Mouse (Mus musculus) thymus, adult 2 months (tissue): ENCODE results near the gene Gm20388. TPM values are rescaled to one million over a fixed set of nuclear protein-coding genes. Genes with fewer than 3 reads are reported as not detected.

Source experiments
- DNase-seq: peaks from one replicate; pipeline ENCODE4 v3.0.0; 2021
- H3K27ac ChIP-seq: fragments of 200-500 bp; 2 replicates; pipeline ENCODE4 v1.5.1; 2012; ENCODE audit warnings: low read length, control low read depth; ENCODE audit not compliant: control insufficient read depth, insufficient read depth
- H3K27me3 ChIP-seq: fragments of 200-500 bp; 2 replicates; pipeline ENCODE4 v1.6.1; 2012; ENCODE audit warnings: mild to moderate bottlenecking, low read length, moderate library complexity, mixed read lengths; ENCODE audit not compliant: control insufficient read depth, insufficient read depth
- H3K36me3 ChIP-seq: fragments of 200-500 bp; 2 replicates; pipeline ENCODE4 v1.6.1; 2012; ENCODE audit warnings: mild to moderate bottlenecking, low read length, moderate library complexity; ENCODE audit not compliant: control insufficient read depth, insufficient read depth
- H3K4me1 ChIP-seq: fragments of 200-500 bp; replicated peaks from 2 replicates; pipeline ENCODE4 v1.6.1; 2012; ENCODE audit warnings: low read length; ENCODE audit not compliant: control insufficient read depth, insufficient read depth
- H3K4me3 ChIP-seq: fragments of 200-500 bp; 2 replicates; pipeline ENCODE4 v1.5.1; 2012; ENCODE audit warnings: mild to moderate bottlenecking, low read length, control low read depth, moderate library complexity; ENCODE audit not compliant: control insufficient read depth, insufficient read depth
- CTCF ChIP-seq: fragments of 200-500 bp; IDR thresholded peaks from 2 replicates; pipeline ENCODE4 v1.5.1; 2012; ENCODE audit warnings: mild to moderate bottlenecking, control low read depth, low read length, moderate library complexity, borderline replicate concordance; ENCODE audit not compliant: control insufficient read depth, poor library complexity, insufficient read depth; ENCODE audit errors: extremely low read depth
- POLR2A ChIP-seq: fragments of 200-500 bp; IDR thresholded peaks from 2 replicates; pipeline ENCODE4 v1.6.1; 2012; ENCODE audit warnings: mild to moderate bottlenecking, low read length, control low read depth, moderate library complexity; ENCODE audit not compliant: control insufficient read depth, poor library complexity, insufficient read depth; ENCODE audit errors: extremely low read depth
- WGBS: fragments of 180-500 bp; shearing (Covaris S2); methylation state at CpG from one replicate; pipeline ENCODE4 v1.1.7; 2018; 5-methylcytosine and 5-hydroxymethylcytosine counted together
- polyA plus RNA-seq: library from polyadenylated mRNA; depleted of rRNA; stranded (reverse); fragments of >200 nt; gene quantifications from 2 replicates; pipeline ENCODE4 v1.2.3, GENCODE M21; 2012

Gm20388 gene
- polyA plus RNA-seq, 1 experiment = 103 TPM

DNA sequence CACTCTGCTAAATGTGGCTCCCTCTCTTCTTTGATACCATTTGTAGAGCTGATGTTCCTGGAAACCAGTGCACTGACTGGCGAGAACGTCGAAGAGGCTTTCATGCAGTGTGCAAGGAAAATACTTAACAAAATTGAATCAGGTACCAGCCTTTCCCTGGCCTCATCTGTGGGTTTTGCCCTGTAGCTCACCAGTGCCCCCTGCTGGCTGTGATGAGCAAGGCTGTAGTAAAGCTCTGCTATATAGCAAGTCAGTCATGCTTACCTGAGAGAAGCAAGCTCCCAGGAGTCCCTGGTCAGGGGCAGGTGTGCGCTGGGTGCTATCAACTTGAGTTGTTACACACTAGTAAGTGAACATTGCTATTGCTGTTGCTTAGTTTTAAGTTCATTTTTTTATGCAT is 3922.1 kb downstream of the Gm20388 start:
- Histone ChIP-seq H3K27ac (no peak overlapping the region), H3K27me3 (no peaks in the 10 kb centered on the region), H3K4me1 (no peaks in the 10 kb centered on the region), H3K4me3 (no peak overlapping the region), H3K36me3 (0 out of 2 replicates have a peak, but pooled peaks cover 5% of the 10 kb centered on the region)
- peak; percentile 75; the same call in 1 of the 2 replicates for TF ChIP-seq CTCF
- no peak for TF ChIP-seq POLR2A
- 95% methylated on average over 4 of the region's 4 CpGs for WGBS
- DNase-seq = peak; percentile 52

DNA sequence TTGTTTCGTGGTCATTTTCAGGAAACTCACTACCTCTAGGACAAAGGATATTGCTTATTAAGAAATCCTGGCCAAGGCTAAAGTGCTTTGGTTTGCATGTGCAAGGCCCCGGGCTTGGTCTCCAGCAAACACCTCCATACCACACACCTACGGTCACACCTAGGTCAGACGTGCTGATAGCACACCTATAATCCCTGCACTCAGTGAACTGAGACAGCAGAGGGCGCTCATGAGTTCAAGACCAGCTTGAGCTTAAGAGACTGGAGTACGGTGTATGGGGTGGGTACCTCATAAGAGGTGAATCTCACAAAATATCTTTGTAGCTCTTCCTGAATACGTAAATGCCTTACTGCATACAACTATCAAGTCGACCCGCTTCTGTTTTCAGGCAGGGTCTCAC is 3924.8 kb downstream of the Gm20388 start:
- DNase-seq = peak; percentile 68
- WGBS = 68% methylated on average over 9 of the region's 9 CpGs

DNA sequence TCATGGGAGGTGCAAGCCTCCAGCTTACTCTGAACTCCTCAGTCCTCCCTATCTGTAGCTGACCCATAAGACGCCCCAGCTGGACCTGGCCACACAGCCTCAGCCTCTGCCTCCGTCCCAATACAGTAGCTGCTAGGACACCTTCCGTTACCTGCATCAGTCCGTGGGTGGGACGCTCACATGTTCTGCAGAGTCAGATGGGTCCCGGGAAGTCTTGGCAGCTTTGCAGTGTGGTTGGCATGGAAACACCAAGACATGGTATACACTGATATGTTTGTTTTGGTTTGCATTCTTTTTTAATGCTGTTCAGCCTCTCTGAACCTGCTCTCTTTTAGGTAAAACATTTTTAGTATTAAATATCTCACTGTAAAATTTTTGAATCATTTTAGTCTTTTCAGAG is 3925.7 kb downstream of the Gm20388 start:
- DNase-seq = no peak
- TF ChIP-seq CTCF (no peak), POLR2A (no peak)
- no peaks in the 10 kb centered on the region for H3K27me3 ChIP-seq
- H3K4me1 ChIP-seq = no peaks in the 10 kb centered on the region
- H3K4me3 ChIP-seq = no peak overlapping the region
- H3K27ac ChIP-seq = no peak overlapping the region
- H3K36me3 ChIP-seq = peaks cover 5% of the 10 kb centered on the region; the same call in 1 of the 2 replicates
- WGBS = 94% methylated on average over 6 of the region's 6 CpGs

More for the DNA sequence above, 3924.8 kb downstream of the Gm20388 start:
- Histone ChIP-seq H3K4me1 (no peaks in the 10 kb centered on the region), H3K27me3 (no peaks in the 10 kb centered on the region), H3K4me3 (no peak overlapping the region), H3K36me3 (0 out of 2 replicates have a peak, but pooled peaks cover 5% of the 10 kb centered on the region), H3K27ac (no peak overlapping the region)
- TF ChIP-seq POLR2A (no peak), CTCF (peak; percentile 25; the same call in 1 of the 2 replicates)

DNA sequence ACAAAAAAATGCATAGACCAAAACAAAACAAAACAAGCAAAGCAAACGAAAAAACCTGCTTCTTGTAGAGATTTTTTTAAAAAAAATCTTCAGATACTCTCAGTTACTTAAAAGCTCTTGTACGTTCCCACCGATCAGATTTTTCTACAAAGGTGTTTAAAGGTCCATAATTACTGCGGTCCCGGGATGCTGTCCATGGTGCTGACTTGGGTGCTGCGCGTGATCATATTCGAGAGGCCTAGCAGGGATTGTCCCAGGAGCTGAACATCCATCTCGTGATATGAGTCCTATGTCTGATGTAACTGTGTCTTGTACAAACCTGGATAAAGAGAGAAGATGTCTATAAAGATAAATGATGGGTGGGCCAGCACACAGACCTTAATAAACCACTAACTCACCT is 3927.9 kb downstream of the Gm20388 start:
- no peak for DNase-seq
- 90% methylated on average over 9 of the region's 9 CpGs for whole genome bisulfite sequencing
- Histone ChIP-seq H3K4me3 (no peak overlapping the region), H3K27me3 (no peaks in the 10 kb centered on the region), H3K36me3 (peaks cover 9% of the 10 kb centered on the region), H3K4me1 (no peaks in the 10 kb centered on the region), H3K27ac (no peak overlapping the region)
- TF ChIP-seq CTCF = no peak
- TF ChIP-seq POLR2A = no peak

DNA sequence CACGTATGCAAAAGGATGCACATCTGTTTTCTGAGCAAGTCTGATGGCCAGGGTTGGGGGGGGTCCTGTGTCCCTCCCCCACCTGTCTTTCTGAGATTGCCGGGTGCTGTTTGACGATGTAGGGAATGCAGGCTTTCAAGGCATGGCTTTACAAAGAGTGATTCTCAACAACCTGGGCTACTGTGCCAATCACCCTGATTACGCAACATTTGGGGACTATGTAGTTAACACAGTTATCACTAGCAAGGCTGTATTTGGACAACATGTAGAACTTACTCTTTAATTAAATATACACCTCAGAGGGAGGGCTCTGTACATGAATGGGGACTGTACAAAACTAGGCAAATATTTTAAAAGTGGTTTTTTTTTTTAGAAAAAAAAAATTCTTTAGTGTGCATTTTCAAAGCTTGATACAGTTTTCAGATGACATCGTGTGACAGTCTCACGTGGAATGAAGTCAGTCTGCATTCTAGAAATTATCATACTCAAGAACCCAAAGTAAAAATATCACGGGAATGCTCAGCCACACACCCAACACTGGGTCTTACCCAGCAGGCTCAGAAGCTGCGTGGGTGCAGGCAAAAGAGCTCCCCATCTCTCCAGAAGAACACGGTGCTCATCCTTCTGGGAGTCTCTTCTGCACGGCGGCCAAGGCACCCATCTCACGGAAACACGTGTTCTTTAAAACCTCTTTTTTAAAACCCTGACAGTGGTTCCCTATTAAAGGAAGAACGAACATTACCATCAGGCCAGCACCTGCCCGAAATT is 3930.1 kb downstream of the Gm20388 start:
- Histone ChIP-seq H3K4me1 (peaks cover 4% of the 10 kb centered on the region), H3K27me3 (no peaks in the 10 kb centered on the region), H3K36me3 (peaks cover 6% of the 10 kb centered on the region), H3K4me3 (no peak overlapping the region), H3K27ac (no peak overlapping the region)
- no peak for TF ChIP-seq CTCF
- no peak for TF ChIP-seq POLR2A
- 97% methylated on average over 15 of the region's 15 CpGs for WGBS
- no peak for DNase-seq

DNA sequence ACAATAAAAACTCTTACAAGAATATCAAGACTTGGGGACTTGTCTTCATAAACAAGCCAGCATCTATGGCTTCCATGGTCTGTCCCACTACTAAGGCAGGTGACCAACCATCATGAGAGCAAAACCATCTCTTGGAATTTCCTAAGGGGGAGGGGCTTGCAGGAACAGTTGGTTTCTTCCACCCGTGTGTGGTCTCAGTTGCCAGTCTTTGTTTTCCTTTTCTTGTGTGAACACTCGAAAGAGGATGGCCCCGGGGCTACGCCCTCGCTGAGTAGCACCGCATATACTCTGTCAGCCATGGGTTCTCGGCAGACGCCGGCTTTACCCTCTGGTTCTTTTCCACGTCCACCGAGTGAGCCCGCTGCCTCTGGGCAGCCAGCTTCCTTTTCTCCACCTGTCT is 3931.4 kb downstream of the Gm20388 start:
- TF ChIP-seq POLR2A = no peak
- TF ChIP-seq CTCF = no peak
- Histone ChIP-seq H3K4me3 (no peak overlapping the region), H3K27ac (no peak overlapping the region), H3K36me3 (peaks cover 6% of the 10 kb centered on the region), H3K4me1 (peaks cover 4% of the 10 kb centered on the region), H3K27me3 (no peaks in the 10 kb centered on the region)
- DNase-seq = no peak
- WGBS = 95% methylated on average over 12 of the region's 12 CpGs

DNA sequence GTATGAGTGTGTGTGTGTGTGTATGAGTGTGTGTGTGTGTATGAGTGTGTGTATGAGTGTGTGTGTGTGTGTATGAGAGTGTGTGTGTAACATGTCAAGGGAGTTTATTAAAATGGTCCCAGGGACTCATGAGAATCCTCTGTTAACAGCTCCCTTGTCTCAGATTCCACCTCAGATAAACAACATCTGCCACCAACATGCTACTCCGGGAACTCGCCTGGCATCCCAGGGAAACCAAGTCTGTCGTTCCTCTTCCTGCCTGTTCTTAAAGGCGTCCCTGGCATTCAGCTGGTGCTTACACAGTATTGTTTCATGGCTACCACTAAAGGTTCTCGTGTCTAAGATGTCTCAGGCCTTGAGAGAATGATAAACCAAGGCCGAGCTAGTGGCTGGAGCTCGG is 3933.7 kb downstream of the Gm20388 start:
- no peak for DNase-seq
- TF ChIP-seq POLR2A (no peak), CTCF (no peak)
- Histone ChIP-seq H3K27ac (no peak overlapping the region), H3K36me3 (peaks cover 6% of the 10 kb centered on the region), H3K27me3 (no peaks in the 10 kb centered on the region), H3K4me1 (peaks cover 4% of the 10 kb centered on the region), H3K4me3 (no peak overlapping the region)
- 90% methylated on average over 7 of the region's 7 CpGs for WGBS
